Mouse (Mus musculus) intestine, embryonic 14.5 days (tissue): ENCODE data around the gene Timm10. TPM values are rescaled to one million over a fixed set of nuclear protein-coding genes. Genes with fewer than 3 reads are reported as not detected.

Source experiments
- ATAC-seq: fragments of 200-750 bp; cut with Nextera tagmentation; replicated peaks from 2 replicates; pipeline ENCODE4 v1.8.0; 2017; ENCODE audit warnings: low read depth, moderate number of reproducible peaks, moderate TSS enrichment, moderate library complexity; ENCODE audit not compliant: low FRiP score, low TSS enrichment
- DNase-seq: peaks from one replicate; pipeline ENCODE4 v3.0.0-alpha.2; 2018; ENCODE audit warnings: low spot score
- H3K27ac ChIP-seq: fragments of 300-500 bp; sonication (generic); 2 replicates; pipeline ENCODE4 v1.5.1; 2014; ENCODE audit warnings: low read depth, mild to moderate bottlenecking, control low read depth
- H3K27me3 ChIP-seq: fragments of 300-500 bp; sonication (generic); replicated peaks from 2 replicates; pipeline ENCODE4 v1.6.1; 2014; ENCODE audit warnings: low read length, control low read depth; ENCODE audit not compliant: control insufficient read depth, insufficient read depth
- H3K36me3 ChIP-seq: fragments of 300-500 bp; sonication (generic); 2 replicates; pipeline ENCODE4 v1.6.1; 2014; ENCODE audit warnings: low read length, control low read depth; ENCODE audit not compliant: control insufficient read depth, insufficient read depth
- H3K4me1 ChIP-seq: fragments of 300-500 bp; sonication (generic); replicated peaks from 2 replicates; pipeline ENCODE4 v1.6.1; 2014; ENCODE audit warnings: low read length, control low read depth, mixed read lengths; ENCODE audit not compliant: control insufficient read depth, insufficient read depth
- H3K4me2 ChIP-seq: fragments of 300-500 bp; sonication (generic); 2 replicates; pipeline ENCODE4 v1.6.1; 2014; ENCODE audit warnings: low read length
- H3K4me3 ChIP-seq: fragments of 300-500 bp; sonication (generic); 2 replicates; pipeline ENCODE4 v1.5.1; 2014; ENCODE audit warnings: low read depth, low read length, control low read depth, mixed read lengths
- H3K9ac ChIP-seq: fragments of 300-500 bp; sonication (generic); 2 replicates; pipeline ENCODE4 v1.6.1; 2014; ENCODE audit warnings: mild to moderate bottlenecking, low read length
- H3K9me3 ChIP-seq: fragments of 300-500 bp; sonication (generic); 2 replicates; pipeline ENCODE4 v1.6.1; 2016; ENCODE audit warnings: low read length, control low read depth; ENCODE audit not compliant: control insufficient read depth
- WGBS: fragments of 180-500 bp; shearing (Covaris S2); extraction: QIAGEN DNeasy Blood & Tissue Kit; methylation state at CpG from one replicate; pipeline ENCODE4 v1.1.7; 2014; 5-methylcytosine and 5-hydroxymethylcytosine counted together
- polyA plus RNA-seq: library from polyadenylated mRNA; unstranded; fragments of >200 nt; fragmentation: Nextera tagmentation; extraction: Ambion mirVana; gene quantifications from 2 replicates; pipeline ENCODE4 v1.2.1, GENCODE M21; 2014

Gene Timm10
- polyA plus RNA-seq, 1 experiment from 2014 or later: 73.7 TPM

GRCm38 (mm10) chr2:84875842-84876241, 49.0 kb downstream of the Timm10 start:
- H3K9me3 ChIP-seq: no peaks in the 10 kb centered on the region
- H3K27me3 ChIP-seq: peaks cover 58% of the 10 kb centered on the region
- peaks cover 8% of the 10 kb centered on the region; the same call in 1 of the 2 replicates for H3K4me1 ChIP-seq
- no peaks in the 10 kb centered on the region for H3K36me3 ChIP-seq
- no peak overlapping the region for H3K27ac ChIP-seq
- DNase-seq: no peak
- no peak overlapping the region for H3K9ac ChIP-seq
- no peak for ATAC-seq
- no peak overlapping the region for H3K4me3 ChIP-seq
- no peak overlapping the region for H3K4me2 ChIP-seq
- WGBS: 48% methylated on average over 6 of the region's 6 CpGs

Other genes with a start within 250 kb of the Timm10 start
- gene Ctnnd1, start 176.2 kb upstream of the Timm10 start, polyA plus RNA-seq: 59.5 and 64.6 TPM in 2 replicates
- 0.34 and 0.60 TPM in 2 replicates for gene Btbd18, start 167.9 kb upstream of the Timm10 start, polyA plus RNA-seq
- 309 and 329 TPM in 2 replicates for gene Selenoh, start 156.2 kb upstream of the Timm10 start, polyA plus RNA-seq
- not detected in 2 replicates for gene Gm28635, start 149.0 kb upstream of the Timm10 start, polyA plus RNA-seq
- gene Med19, start 148.6 kb upstream of the Timm10 start, polyA plus RNA-seq: 39.5 and 40.6 TPM in 2 replicates
- 131 and 134 TPM in 2 replicates for gene Tmx2, start 147.9 kb upstream of the Timm10 start, polyA plus RNA-seq
- gene Zdhhc5, start 111.8 kb upstream of the Timm10 start, polyA plus RNA-seq: 30.0 and 30.7 TPM in 2 replicates
- 25.7 and 29.0 TPM in 2 replicates for gene Clp1, start 99.6 kb upstream of the Timm10 start, polyA plus RNA-seq
- 6.9 and 8.8 TPM in 2 replicates for gene Ypel4, start 92.9 kb upstream of the Timm10 start, polyA plus RNA-seq
- 4.6 and 5.3 TPM in 2 replicates for gene Gm19426, start 83.3 kb upstream of the Timm10 start, polyA plus RNA-seq
- 60.9 and 73.4 TPM in 2 replicates for gene Serping1, start 51.6 kb upstream of the Timm10 start, polyA plus RNA-seq
- 33.2 and 33.3 TPM in 2 replicates for gene Ube2l6, start 28.2 kb upstream of the Timm10 start, polyA plus RNA-seq
- gene Smtnl1, start 4.3 kb upstream of the Timm10 start, polyA plus RNA-seq: 0.27 TPM in 1 of 2 replicates, not detected in the other
- gene Slc43a1, start 11.9 kb downstream of the Timm10 start, polyA plus RNA-seq: 18.3 and 18.7 TPM in 2 replicates
- 0.99 and 1.9 TPM in 2 replicates for gene Rtn4rl2, start 59.7 kb downstream of the Timm10 start, polyA plus RNA-seq
- 46.7 and 54.7 TPM in 2 replicates for gene Slc43a3, start 109.6 kb downstream of the Timm10 start, polyA plus RNA-seq
- gene Prg2, start 153.5 kb downstream of the Timm10 start, polyA plus RNA-seq: not detected in 2 replicates
- not detected in 2 replicates for gene Prg3, start 161.2 kb downstream of the Timm10 start, polyA plus RNA-seq
- 308 and 334 TPM in 2 replicates for gene Ssrp1, start 210.2 kb downstream of the Timm10 start, polyA plus RNA-seq
- 0.62 and 2.0 TPM in 2 replicates for gene P2rx3, start 210.5 kb downstream of the Timm10 start, polyA plus RNA-seq
- gene Tnks1bp1, start 221.0 kb downstream of the Timm10 start, polyA plus RNA-seq: 11.7 and 15.3 TPM in 2 replicates